Mouse (Mus musculus) embryonic fibroblast, embryonic 13.5 days (primary cell): ENCODE measurements around the gene Col4a2.

Experiments
- CTCF ChIP-seq: IDR thresholded peaks from 2 replicates; pipeline ENCODE4 v1.5.1; 2011; ENCODE audit warnings: mild to moderate bottlenecking, control low read depth, low read length, moderate library complexity, borderline replicate concordance; ENCODE audit not compliant: insufficient read depth
- POLR2A ChIP-seq: IDR thresholded peaks from 2 replicates; pipeline ENCODE4 v1.6.1; 2011; ENCODE audit warnings: low read depth, mild to moderate bottlenecking, control low read depth, low read length, moderate library complexity

GRCm38 (mm10) chr8:11314613-11315012, 2.0 kb downstream of the Col4a2 start:
- TF ChIP-seq CTCF (no peak), POLR2A (peak; percentile 30; the same call in 1 of the 2 replicates)
